Mouse (Mus musculus) heart, embryonic 10.5 days (tissue): ENCODE data around the gene Ube2z. TPM values are rescaled to one million over a fixed set of nuclear protein-coding genes. Genes with fewer than 3 reads are reported as not detected.
A peak's percentile ranks its signal among the peaks of the same experiment; 100 is the strongest.

Experiments used
- DNase-seq: peaks from one replicate; pipeline ENCODE4 v3.0.0-alpha.2; 2017; ENCODE audit warnings: low spot score
- H3K27ac ChIP-seq: fragments of 300-500 bp; sonication (generic); 2 replicates; pipeline ENCODE4 v1.5.1; 2016; ENCODE audit warnings: mild to moderate bottlenecking
- H3K27me3 ChIP-seq: fragments of 300-500 bp; sonication (generic); 2 replicates; pipeline ENCODE4 v1.6.1; 2016; ENCODE audit warnings: mild to moderate bottlenecking; ENCODE audit not compliant: poor library complexity, insufficient read depth, severe bottlenecking
- H3K36me3 ChIP-seq: fragments of 300-500 bp; sonication (generic); 2 replicates; pipeline ENCODE4 v1.6.1; 2016; ENCODE audit warnings: mild to moderate bottlenecking, moderate library complexity
- H3K4me1 ChIP-seq: fragments of 300-500 bp; sonication (generic); 2 replicates; pipeline ENCODE4 v1.6.1; 2016; ENCODE audit warnings: mild to moderate bottlenecking
- H3K4me3 ChIP-seq: fragments of 300-500 bp; sonication (generic); 2 replicates; pipeline ENCODE4 v1.5.1; 2016; ENCODE audit warnings: mild to moderate bottlenecking, moderate library complexity
- H3K9me3 ChIP-seq: fragments of 300-500 bp; sonication (generic); 2 replicates; pipeline ENCODE4 v1.6.1; 2016; ENCODE audit warnings: mild to moderate bottlenecking, moderate library complexity
- WGBS: fragments of 180-500 bp; shearing (Covaris S2); methylation state at CpG from one replicate; pipeline ENCODE4 v1.1.7; 2016; 5-methylcytosine and 5-hydroxymethylcytosine counted together
- polyA plus RNA-seq: library from polyadenylated mRNA; unstranded; fragments of >200 nt; fragmentation: Nextera tagmentation; extraction: Ambion mirVana; gene quantifications from 2 replicates; pipeline ENCODE4 v1.2.1, GENCODE M21; 2016

Ube2z gene
- polyA plus RNA-seq, 1 experiment from 2014 or later: 44.4 TPM

GRCm38 (mm10) chr11:96075509-96076220 lies 10.5 kb upstream of the Ube2z start, which contains the start of gene Atp5g1:
Atp5g1 (minus strand) TSS chr11:96075670.
- H3K27me3 ChIP-seq: no peaks in the 10 kb centered on the region
- WGBS: under 1% methylated on average over 37 of the region's 37 CpGs
- peaks cover 25% of the 10 kb centered on the region for H3K36me3 ChIP-seq
- peaks cover 28% of the 10 kb centered on the region for H3K4me1 ChIP-seq
- H3K27ac ChIP-seq: peak within 1 kb of the TSS; percentile 94
- DNase-seq: peak; percentile 100
- peak within 1 kb of the TSS; percentile 84 for H3K4me3 ChIP-seq
- no peaks in the 10 kb centered on the region for H3K9me3 ChIP-seq

- Histone ChIP-seq H3K9me3 (no peaks in the 10 kb centered on the region), H3K4me1 (peaks cover 28% of the 10 kb centered on the region), H3K27me3 (no peaks in the 10 kb centered on the region), H3K4me3 (peak overlapping the region; percentile 84), H3K36me3 (peaks cover 30% of the 10 kb centered on the region), H3K27ac (peak overlapping the region; percentile 94)
- no peak for DNase-seq
- under 1% methylated on average over 15 of the region's 15 CpGs for WGBS
Measured at GRCm38 (mm10) chr11:96075177-96075508, 10.0 kb upstream of the Ube2z start.

- Histone ChIP-seq H3K4me1 (peaks cover 28% of the 10 kb centered on the region), H3K9me3 (no peaks in the 10 kb centered on the region), H3K4me3 (peak overlapping the region; percentile 84), H3K27ac (peak overlapping the region; percentile 94), H3K36me3 (peaks cover 36% of the 10 kb centered on the region), H3K27me3 (no peaks in the 10 kb centered on the region)
- 19% methylated on average over 17 of the region's 17 CpGs for WGBS
- no peak for DNase-seq
Measured at GRCm38 (mm10) chr11:96074351-96075176, 9.4 kb upstream of the Ube2z start.

- Histone ChIP-seq H3K4me3 (peak overlapping the region; percentile 84), H3K4me1 (peaks cover 28% of the 10 kb centered on the region), H3K27ac (0 out of 2 replicates have a peak overlapping the region, but pooled peaks have one; percentile 94), H3K36me3 (peaks cover 39% of the 10 kb centered on the region), H3K27me3 (no peaks in the 10 kb centered on the region), H3K9me3 (no peaks in the 10 kb centered on the region)
- WGBS: 74% methylated on average over 9 of the region's 9 CpGs
- DNase-seq: no peak
Measured at GRCm38 (mm10) chr11:96073295-96073993, 8.3 kb upstream of the Ube2z start.

GRCm38 (mm10) chr11:96071013-96071412 lies 5.8 kb upstream of the Ube2z start:
- Histone ChIP-seq H3K4me3 (no peak overlapping the region), H3K4me1 (peaks cover 24% of the 10 kb centered on the region), H3K27me3 (no peaks in the 10 kb centered on the region), H3K27ac (no peak overlapping the region), H3K9me3 (no peaks in the 10 kb centered on the region), H3K36me3 (peaks cover 39% of the 10 kb centered on the region)
- WGBS: 75% methylated on average over 1 of the region's 1 CpGs
- DNase-seq: no peak

GRCm38 (mm10) chr11:96070353-96070752 lies 5.2 kb upstream of the Ube2z start:
- DNase-seq: no peak
- 88% methylated on average over 7 of the region's 7 CpGs for WGBS
- H3K27ac ChIP-seq: no peak overlapping the region

GRCm38 (mm10) chr11:96068231-96068630 lies 3.0 kb upstream of the Ube2z start:
- Histone ChIP-seq H3K27me3 (no peaks in the 10 kb centered on the region), H3K36me3 (peaks cover 32% of the 10 kb centered on the region), H3K9me3 (no peaks in the 10 kb centered on the region), H3K4me3 (no peak overlapping the region), H3K27ac (no peak overlapping the region), H3K4me1 (peaks cover 30% of the 10 kb centered on the region)
- 79% methylated on average over 5 of the region's 5 CpGs for WGBS
- DNase-seq: no peak

More at GRCm38 (mm10) chr11:96070353-96070752, 5.2 kb upstream of the Ube2z start:
- Histone ChIP-seq H3K4me1 (peaks cover 29% of the 10 kb centered on the region), H3K9me3 (no peaks in the 10 kb centered on the region), H3K4me3 (no peak overlapping the region), H3K36me3 (peaks cover 39% of the 10 kb centered on the region), H3K27me3 (no peaks in the 10 kb centered on the region)

GRCm38 (mm10) chr11:96064521-96065214 lies 520 bp downstream of the Ube2z start:
- Histone ChIP-seq H3K4me1 (peaks cover 24% of the 10 kb centered on the region), H3K36me3 (peaks cover 33% of the 10 kb centered on the region), H3K9me3 (no peaks in the 10 kb centered on the region), H3K4me3 (peak overlapping the region; percentile 89), H3K27me3 (no peaks in the 10 kb centered on the region), H3K27ac (peak overlapping the region; percentile 97)
- peak; percentile 85 for DNase-seq
- WGBS: under 1% methylated on average over 59 of the region's 64 CpGs

GRCm38 (mm10) chr11:96058309-96058708 lies 6.9 kb downstream of the Ube2z start:
- WGBS: 86% methylated on average over 4 of the region's 4 CpGs
- Histone ChIP-seq H3K27me3 (no peaks in the 10 kb centered on the region), H3K27ac (no peak overlapping the region), H3K4me1 (peaks cover 5% of the 10 kb centered on the region), H3K9me3 (no peaks in the 10 kb centered on the region), H3K36me3 (peaks cover 89% of the 10 kb centered on the region), H3K4me3 (no peak overlapping the region)
- no peak for DNase-seq

- H3K4me3 ChIP-seq: no peak overlapping the region
- no peaks in the 10 kb centered on the region for H3K4me1 ChIP-seq
- H3K9me3 ChIP-seq: no peaks in the 10 kb centered on the region
- H3K27ac ChIP-seq: no peak overlapping the region
- no peak for DNase-seq
- 90% methylated on average over 3 of the region's 3 CpGs for WGBS
- H3K27me3 ChIP-seq: no peaks in the 10 kb centered on the region
- H3K36me3 ChIP-seq: peaks cover 88% of the 10 kb centered on the region
Measured at GRCm38 (mm10) chr11:96050854-96051253, 14.3 kb downstream of the Ube2z start.

GRCm38 (mm10) chr11:96049939-96050338 lies 15.2 kb downstream of the Ube2z start:
- 82% methylated on average over 4 of the region's 4 CpGs for WGBS
- Histone ChIP-seq H3K4me3 (no peak overlapping the region), H3K9me3 (no peaks in the 10 kb centered on the region)

More at GRCm38 (mm10) chr11:96049939-96050338, 15.2 kb downstream of the Ube2z start:
- Histone ChIP-seq H3K36me3 (peaks cover 86% of the 10 kb centered on the region), H3K4me1 (no peaks in the 10 kb centered on the region), H3K27me3 (no peaks in the 10 kb centered on the region), H3K27ac (no peak overlapping the region)
- DNase-seq: no peak
